Mouse (Mus musculus): ENCODE data around the gene Nucb1.

GRCm38 (mm10) chr7:45519345-45520120 is 9.3 kb upstream of the Nucb1 start:
- TF ChIP-seq CTCF (IDR thresholded peaks at IDR 0.05; ENCODE audit: low read depth, low read length) (no peak), POLR2A (IDR thresholded peaks at IDR 0.05; ENCODE audit: extremely low read depth, insufficient read depth, low read length) (no peak)

All from liver, adult 2 months (tissue).